Mouse (Mus musculus): Measurements from ENCODE around the gene Tbc1d5.

GRCm38 (mm10) chr17:51204643-51205042 lies 25.5 kb upstream of the Tbc1d5 start:
- TF ChIP-seq FLI1 (IDR thresholded peaks at IDR 0.05; ENCODE audit: low read length): no peak
- no peak for TF ChIP-seq GATA1 (IDR thresholded peaks at IDR 0.05; ENCODE audit: borderline replicate concordance, low read length)

Measured in megakaryocyte, embryonic 14.5 days (primary cell).